Mouse (Mus musculus): ENCODE data around the gene Lmx1b. TPM values are rescaled to one million over a fixed set of nuclear protein-coding genes. Genes with fewer than 3 reads are reported as not detected.
A peak's percentile ranks its signal among the peaks of the same experiment; 100 is the strongest.

Lmx1b gene
- polyA plus RNA-seq, 1 experiment from 2014 or later = 0.12 TPM

DNA sequence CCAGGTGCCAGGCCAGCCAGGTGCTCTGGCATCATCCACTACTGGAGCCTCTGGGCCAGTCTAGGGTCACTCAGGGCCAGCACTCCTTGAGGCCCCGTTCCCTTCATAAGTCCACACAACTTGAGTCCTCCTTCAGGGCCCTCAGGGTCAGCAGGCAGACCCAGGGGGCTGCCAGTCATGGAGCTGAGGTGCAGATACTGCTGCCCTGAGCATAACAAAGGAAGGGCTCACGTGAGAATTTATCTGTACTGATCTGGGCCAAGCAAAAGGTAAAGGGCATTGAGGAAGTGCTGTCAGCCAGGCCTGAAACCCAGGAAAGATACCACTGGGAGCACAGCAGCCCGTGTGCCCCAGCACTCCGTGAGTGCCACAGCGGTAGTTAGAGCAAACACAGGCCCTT, 7.1 kb downstream of the Lmx1b start:
- no peak for ATAC-seq
- Histone ChIP-seq H3K4me2 (no peak overlapping the region), H3K9ac (no peak overlapping the region), H3K27ac (no peak overlapping the region), H3K4me3 (no peak overlapping the region), H3K36me3 (ENCODE audit: poor library complexity, severe bottlenecking) (no peaks in the 10 kb centered on the region), H3K27me3 (peaks cover 100% of the 10 kb centered on the region), H3K9me3 (replicated peaks) (no peaks in the 10 kb centered on the region), H3K4me1 (peaks cover 15% of the 10 kb centered on the region)
- WGBS = 4% methylated on average over 5 of the region's 5 CpGs

DNA sequence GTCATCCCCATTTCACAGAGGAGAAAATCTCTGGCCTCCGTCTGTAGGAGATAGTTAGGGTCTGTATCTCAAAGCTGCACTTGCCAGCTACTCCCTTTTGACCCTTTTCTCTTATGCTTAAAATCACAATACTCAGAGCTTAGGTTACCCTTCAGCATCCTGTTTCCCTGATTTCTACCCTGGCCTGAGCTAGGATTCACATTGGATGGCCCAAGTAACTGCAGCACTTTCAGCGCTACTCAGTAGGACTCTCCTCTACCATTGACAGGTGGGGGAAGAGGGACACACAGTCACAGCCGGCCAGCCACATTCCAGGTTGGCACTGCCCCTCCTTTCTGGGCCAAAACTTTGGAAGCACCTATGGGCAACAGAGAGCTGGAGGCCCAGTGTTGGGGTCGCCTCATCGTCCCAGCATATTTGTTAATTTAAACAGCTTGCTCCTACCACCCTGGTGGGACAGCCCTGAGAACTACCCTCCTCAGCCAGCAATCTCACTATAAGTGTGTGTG, 7.7 kb downstream of the Lmx1b start:
- no peak overlapping the region for H3K4me2 ChIP-seq

DNA sequence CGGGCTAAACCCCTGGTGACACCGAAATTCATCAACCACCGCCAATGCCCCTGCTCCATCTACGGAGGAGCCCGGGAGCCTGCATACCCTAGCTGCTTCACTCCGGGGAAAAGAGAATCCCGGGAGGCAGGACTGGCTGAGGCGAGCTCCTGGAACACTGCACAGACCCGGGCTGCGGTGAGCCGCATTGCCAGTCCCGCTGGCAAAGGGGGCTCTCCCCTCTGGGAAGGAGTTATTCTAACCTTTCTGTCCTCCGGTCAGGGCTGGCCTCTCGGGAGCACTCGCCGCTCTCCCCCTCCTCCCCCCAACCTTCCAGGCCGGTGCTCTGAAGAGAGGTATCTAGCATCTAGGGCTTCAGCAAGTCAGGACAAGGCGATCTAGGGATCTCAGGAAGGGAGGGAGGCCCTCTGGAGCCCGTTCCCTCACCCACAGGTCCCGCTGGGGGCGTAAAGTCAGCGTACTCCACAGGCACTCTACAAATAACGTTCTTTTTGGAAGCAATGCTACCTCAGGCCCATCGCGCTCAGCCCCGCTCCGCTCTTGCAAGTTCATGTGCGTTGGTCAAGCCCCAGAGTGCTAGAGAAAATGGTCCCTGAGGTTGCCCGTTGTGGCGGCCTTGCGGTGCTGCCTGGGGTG, 8.5 kb downstream of the Lmx1b start:
- peak overlapping the region; percentile 9; the same call in 1 of the 2 replicates for H3K4me3 ChIP-seq
- peak overlapping the region; percentile 21; the same call in 1 of the 2 replicates for H3K9ac ChIP-seq
- H3K9me3 ChIP-seq (replicated peaks) = no peaks in the 10 kb centered on the region
- under 1% methylated on average over 31 of the region's 31 CpGs for WGBS
- no peak for ATAC-seq
- no peak overlapping the region for H3K27ac ChIP-seq
- no peaks in the 10 kb centered on the region for H3K36me3 ChIP-seq (ENCODE audit: poor library complexity, severe bottlenecking)
- H3K27me3 ChIP-seq = peaks cover 100% of the 10 kb centered on the region
- H3K4me2 ChIP-seq = peak overlapping the region; percentile 32; the same call in 1 of the 2 replicates
- peaks cover 15% of the 10 kb centered on the region for H3K4me1 ChIP-seq

More for the DNA sequence above, 7.7 kb downstream of the Lmx1b start:
- H3K27me3 ChIP-seq = peaks cover 100% of the 10 kb centered on the region
- no peak overlapping the region for H3K27ac ChIP-seq
- no peak for ATAC-seq
- H3K4me3 ChIP-seq = no peak overlapping the region
- H3K36me3 ChIP-seq (ENCODE audit: poor library complexity, severe bottlenecking) = no peaks in the 10 kb centered on the region
- peaks cover 15% of the 10 kb centered on the region for H3K4me1 ChIP-seq
- WGBS = 9% methylated on average over 5 of the region's 5 CpGs
- H3K9ac ChIP-seq = no peak overlapping the region
- no peaks in the 10 kb centered on the region for H3K9me3 ChIP-seq (replicated peaks)

DNA sequence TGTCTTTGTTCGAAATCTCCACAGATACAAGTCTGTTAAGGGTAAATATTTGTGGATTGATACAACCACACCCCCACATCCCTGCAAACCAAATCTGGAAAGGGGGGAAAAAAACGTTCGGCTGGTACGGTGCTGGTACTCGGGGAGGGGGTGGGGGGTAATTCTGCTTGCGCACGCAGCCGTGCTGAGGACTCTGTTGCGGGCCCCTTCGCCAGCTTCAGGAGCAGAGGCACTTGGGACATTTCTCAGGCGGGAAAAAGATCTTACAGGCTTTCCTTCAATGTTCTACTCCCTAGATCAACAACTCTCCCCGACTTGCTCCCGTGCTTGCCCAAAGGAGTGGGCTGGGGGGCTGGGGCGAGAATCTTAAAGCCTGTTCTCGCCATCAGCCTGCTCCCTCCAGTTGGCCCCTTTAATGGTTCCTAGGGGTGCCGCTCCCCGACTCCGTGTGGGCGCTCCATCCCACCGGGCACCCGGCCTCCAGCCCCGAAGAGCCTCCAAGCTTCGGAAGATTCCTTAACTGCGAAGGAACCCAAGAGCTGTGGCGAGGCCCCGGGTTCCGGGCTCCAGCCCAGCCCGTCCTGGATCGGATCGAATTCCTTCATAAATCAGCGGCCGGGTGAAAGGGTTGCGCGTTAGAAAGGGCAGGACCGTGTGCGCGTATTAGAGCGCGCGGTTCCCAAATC, 9.1 kb downstream of the Lmx1b start:
- H3K9ac ChIP-seq = no peak overlapping the region
- ATAC-seq = no peak
- H3K36me3 ChIP-seq (ENCODE audit: poor library complexity, severe bottlenecking) = no peaks in the 10 kb centered on the region
- peak overlapping the region; percentile 32 for H3K4me2 ChIP-seq
- H3K4me3 ChIP-seq = no peak overlapping the region
- peaks cover 100% of the 10 kb centered on the region for H3K27me3 ChIP-seq
- H3K4me1 ChIP-seq = peaks cover 17% of the 10 kb centered on the region
- WGBS = under 1% methylated on average over 40 of the region's 40 CpGs
- H3K27ac ChIP-seq = no peak overlapping the region
- no peaks in the 10 kb centered on the region for H3K9me3 ChIP-seq (replicated peaks)

- Histone ChIP-seq H3K4me2 (peak overlapping the region; percentile 32; the same call in 1 of the 2 replicates), H3K27ac (no peak overlapping the region), H3K4me3 (no peak overlapping the region; the same call in 1 of the 2 replicates), H3K27me3 (peaks cover 100% of the 10 kb centered on the region), H3K36me3 (ENCODE audit: poor library complexity, severe bottlenecking) (no peaks in the 10 kb centered on the region), H3K9ac (no peak overlapping the region), H3K9me3 (replicated peaks) (no peaks in the 10 kb centered on the region), H3K4me1 (peaks cover 18% of the 10 kb centered on the region)
- WGBS = 1% methylated on average over 34 of the region's 34 CpGs
- no peak for ATAC-seq
Observed at GRCm38 (mm10) chr2:33630081-33631021, 10.0 kb downstream of the Lmx1b start.

- no peak for ATAC-seq
- Histone ChIP-seq H3K4me2 (no peak overlapping the region), H3K27ac (no peak overlapping the region), H3K4me3 (no peak overlapping the region), H3K9me3 (replicated peaks) (no peaks in the 10 kb centered on the region), H3K27me3 (peaks cover 100% of the 10 kb centered on the region), H3K4me1 (peaks cover 18% of the 10 kb centered on the region), H3K36me3 (ENCODE audit: poor library complexity, severe bottlenecking) (no peaks in the 10 kb centered on the region), H3K9ac (no peak overlapping the region)
- WGBS = 6% methylated on average over 6 of the region's 6 CpGs
Observed at GRCm38 (mm10) chr2:33629641-33630040, 10.7 kb downstream of the Lmx1b start.

- H3K4me3 ChIP-seq = no peak overlapping the region
- no peak overlapping the region for H3K4me2 ChIP-seq
- H3K4me1 ChIP-seq = peaks cover 18% of the 10 kb centered on the region
- H3K36me3 ChIP-seq (ENCODE audit: poor library complexity, severe bottlenecking) = no peaks in the 10 kb centered on the region
- H3K9ac ChIP-seq = no peak overlapping the region
- ATAC-seq = no peak
- 2% methylated on average over 16 of the region's 16 CpGs for WGBS
- H3K27me3 ChIP-seq = peaks cover 100% of the 10 kb centered on the region
- H3K27ac ChIP-seq = no peak overlapping the region
- no peaks in the 10 kb centered on the region for H3K9me3 ChIP-seq (replicated peaks)
Observed at GRCm38 (mm10) chr2:33628791-33629190, 11.5 kb downstream of the Lmx1b start.

DNA sequence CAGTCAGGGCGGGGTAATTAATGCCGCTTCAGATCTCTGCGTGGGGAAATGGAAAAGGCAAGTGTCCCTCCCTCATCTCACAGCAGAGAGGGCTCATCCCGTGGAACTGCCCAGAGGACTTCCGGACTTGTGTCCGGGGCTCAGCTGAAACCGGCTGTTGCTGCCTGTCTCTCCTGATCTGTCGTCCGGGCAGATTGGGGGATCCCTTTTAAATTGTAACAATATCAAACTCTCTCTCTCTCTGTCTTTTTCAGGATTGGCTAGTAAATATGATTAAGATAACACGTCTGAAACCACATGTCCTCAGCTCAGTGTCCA, 13.3 kb downstream of the Lmx1b start:
- Histone ChIP-seq H3K27ac (no peak overlapping the region), H3K4me1 (peaks cover 17% of the 10 kb centered on the region), H3K4me2 (no peak overlapping the region), H3K27me3 (peaks cover 100% of the 10 kb centered on the region), H3K9me3 (replicated peaks) (no peaks in the 10 kb centered on the region), H3K36me3 (ENCODE audit: poor library complexity, severe bottlenecking) (no peaks in the 10 kb centered on the region), H3K4me3 (no peak overlapping the region), H3K9ac (no peak overlapping the region)
- WGBS = 28% methylated on average over 10 of the region's 10 CpGs
- ATAC-seq = no peak

DNA sequence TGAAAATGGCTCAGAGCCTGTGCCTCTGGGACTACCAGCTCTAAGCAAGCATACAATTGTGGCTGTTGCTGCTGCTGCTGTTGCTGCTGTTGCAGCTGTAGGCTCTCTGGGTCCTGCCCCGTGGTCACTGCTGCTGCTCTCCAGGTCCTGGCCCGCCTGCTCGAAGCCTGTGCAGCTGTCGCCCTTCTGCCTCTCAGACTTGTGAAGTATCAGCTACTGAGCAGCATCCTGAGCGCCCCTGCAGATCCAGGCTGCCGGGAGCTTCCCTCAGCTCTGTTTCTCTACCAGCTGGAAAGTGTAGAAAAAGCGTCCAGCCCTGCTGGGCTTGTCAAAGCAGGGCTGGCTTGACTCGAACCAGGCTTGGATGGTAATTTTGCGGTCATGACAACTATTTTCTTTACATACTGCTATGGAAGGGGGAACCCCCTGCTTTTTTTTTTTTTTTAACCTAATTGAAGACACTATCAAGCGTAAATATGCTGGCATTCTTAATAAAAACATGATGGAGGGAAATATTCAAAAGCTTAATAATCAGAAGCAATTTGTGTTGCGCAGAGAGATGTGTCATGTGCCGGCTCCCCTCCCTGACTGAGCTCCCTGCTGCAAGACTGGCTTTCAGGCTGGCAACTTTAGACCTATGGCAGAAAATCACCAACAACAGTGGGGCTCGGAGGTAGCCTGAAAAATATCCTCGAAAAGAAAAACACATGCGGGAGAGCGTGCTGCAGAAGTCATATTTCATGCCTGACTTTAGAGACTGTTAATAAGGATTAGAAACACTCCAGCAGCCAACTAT, 13.9 kb downstream of the Lmx1b start:
- ATAC-seq = no peak
- no peak overlapping the region for H3K4me2 ChIP-seq
- H3K36me3 ChIP-seq (ENCODE audit: poor library complexity, severe bottlenecking) = no peaks in the 10 kb centered on the region
- no peaks in the 10 kb centered on the region for H3K9me3 ChIP-seq (replicated peaks)
- peaks cover 12% of the 10 kb centered on the region for H3K4me1 ChIP-seq
- peaks cover 100% of the 10 kb centered on the region for H3K27me3 ChIP-seq
- 35% methylated on average over 16 of the region's 16 CpGs for WGBS
- no peak overlapping the region for H3K9ac ChIP-seq
- H3K4me3 ChIP-seq = no peak overlapping the region
- no peak overlapping the region for H3K27ac ChIP-seq

DNA sequence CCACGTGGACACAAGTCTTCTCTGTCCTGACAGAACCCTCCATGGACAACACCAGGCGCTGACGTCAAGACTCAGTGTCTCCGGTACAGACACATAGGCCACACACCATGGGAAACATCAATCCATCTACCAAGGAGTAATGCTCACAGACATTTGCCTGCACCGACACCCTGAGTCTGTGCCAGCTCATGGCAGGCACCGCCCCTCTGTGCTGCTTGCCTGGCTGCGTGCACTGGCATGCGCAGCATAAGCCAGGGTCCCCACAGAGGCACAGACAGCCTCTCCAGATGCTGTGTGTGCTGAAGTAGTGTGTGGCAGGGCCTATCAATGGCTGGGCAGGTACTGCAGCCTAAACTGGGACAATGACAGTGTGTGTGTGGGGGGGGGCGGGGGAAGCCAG, 22.6 kb downstream of the Lmx1b start:
- H3K4me3 ChIP-seq = no peak overlapping the region
- peaks cover 31% of the 10 kb centered on the region for H3K4me1 ChIP-seq
- ATAC-seq = peak; percentile 33; the same call in 1 of the 2 replicates
- no peak overlapping the region for H3K9ac ChIP-seq
- H3K9me3 ChIP-seq (replicated peaks) = no peaks in the 10 kb centered on the region
- H3K27me3 ChIP-seq = peaks cover 90% of the 10 kb centered on the region
- WGBS = 64% methylated on average over 9 of the region's 9 CpGs
- no peaks in the 10 kb centered on the region for H3K36me3 ChIP-seq (ENCODE audit: poor library complexity, severe bottlenecking)
- H3K27ac ChIP-seq = no peak overlapping the region
- peak overlapping the region; percentile 72; the same call in 1 of the 2 replicates for H3K4me2 ChIP-seq

- Histone ChIP-seq H3K27ac (peak overlapping the region; percentile 78), H3K36me3 (ENCODE audit: poor library complexity, severe bottlenecking) (no peaks in the 10 kb centered on the region), H3K4me1 (peaks cover 31% of the 10 kb centered on the region), H3K4me3 (peak overlapping the region; percentile 38), H3K27me3 (peaks cover 90% of the 10 kb centered on the region), H3K4me2 (peak overlapping the region; percentile 72), H3K9ac (peak overlapping the region; percentile 60), H3K9me3 (replicated peaks) (no peaks in the 10 kb centered on the region)
- ATAC-seq = peak; percentile 87
- under 1% methylated on average over 30 of the region's 30 CpGs for WGBS
Observed at GRCm38 (mm10) chr2:33616411-33616843, 23.9 kb downstream of the Lmx1b start.
